Mouse (Mus musculus): ENCODE measurements around the gene Eif2ak3. TPM values are rescaled to one million over a fixed set of nuclear protein-coding genes. Genes with fewer than 3 reads are reported as not detected.

The Eif2ak3 gene
- polyA plus RNA-seq, 1 experiment from 2014 or later, result 5.0 TPM

DNA sequence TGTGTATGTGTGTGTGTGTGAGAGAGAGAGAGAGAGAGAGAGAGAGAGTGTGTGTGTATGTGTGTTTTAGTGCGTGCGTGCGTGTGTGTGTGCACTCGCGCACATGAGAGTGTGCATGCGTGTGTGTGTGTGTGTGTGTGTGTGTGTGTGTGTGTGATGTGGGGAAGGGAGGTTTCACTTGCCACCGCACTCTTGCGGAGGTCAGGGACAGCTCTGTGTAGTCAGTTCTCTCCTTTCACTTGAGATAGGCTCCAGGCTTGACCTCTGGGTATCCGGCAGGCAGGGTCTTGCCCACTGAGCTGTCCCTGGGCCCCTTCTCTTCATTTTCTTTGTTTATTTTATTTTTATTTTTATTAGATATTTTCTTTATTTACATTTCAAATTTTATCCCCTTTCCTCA, 23.0 kb downstream of the Eif2ak3 start:
- Histone ChIP-seq H3K9ac (ENCODE audit: low read depth, low read length) (no peak overlapping the region), H3K9me3 (replicated peaks; ENCODE audit: control insufficient read depth, low read length) (no peaks in the 10 kb centered on the region), H3K4me2 (no peak overlapping the region), H3K4me3 (ENCODE audit: low read depth, low read length) (no peak overlapping the region), H3K36me3 (ENCODE audit: control insufficient read depth, insufficient read depth, low read length) (no peaks in the 10 kb centered on the region), H3K4me1 (ENCODE audit: control insufficient read depth, insufficient read depth, low read length) (peaks cover 2% of the 10 kb centered on the region; the same call in 1 of the 2 replicates), H3K27ac (ENCODE audit: low read depth, low read length) (no peak overlapping the region), H3K27me3 (ENCODE audit: control insufficient read depth, insufficient read depth, low read length) (no peaks in the 10 kb centered on the region)
- ATAC-seq (replicated peaks; ENCODE audit: insufficient number of reproducible peaks, low FRiP score, low TSS enrichment), result no peak
- WGBS (ENCODE audit: insufficient replicate concordance), result 84% methylated on average over 9 of the region's 9 CpGs

DNA sequence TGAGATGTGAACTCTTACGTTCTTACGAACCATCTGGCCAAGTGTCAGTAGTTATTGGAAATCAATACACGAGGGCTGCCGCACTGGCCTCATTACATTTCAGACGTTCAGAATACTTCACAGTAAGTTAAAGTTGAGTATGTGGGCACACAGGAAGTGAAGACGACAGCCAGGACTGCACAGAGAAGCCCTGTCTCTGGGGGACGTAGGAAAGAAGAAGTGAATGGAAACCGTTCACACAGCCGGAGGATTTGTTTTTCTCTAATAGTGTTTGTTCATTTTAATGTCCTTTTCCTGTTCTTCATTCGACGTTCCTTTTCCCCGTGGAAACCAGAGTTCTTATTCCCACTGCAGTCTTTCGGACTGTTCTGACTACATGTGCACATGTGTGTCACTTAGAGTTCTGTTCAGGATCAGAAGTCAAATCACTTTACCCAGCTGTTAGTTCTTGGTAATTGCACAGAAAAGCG, 27.2 kb downstream of the Eif2ak3 start:
- Histone ChIP-seq H3K4me1 (ENCODE audit: control insufficient read depth, insufficient read depth, low read length) (peaks cover 3% of the 10 kb centered on the region; the same call in 1 of the 2 replicates), H3K27me3 (ENCODE audit: control insufficient read depth, insufficient read depth, low read length) (no peaks in the 10 kb centered on the region), H3K27ac (ENCODE audit: low read depth, low read length) (peak overlapping the region; percentile 37; the same call in 1 of the 2 replicates), H3K4me3 (ENCODE audit: low read depth, low read length) (no peak overlapping the region), H3K4me2 (no peak overlapping the region), H3K9ac (ENCODE audit: low read depth, low read length) (no peak overlapping the region), H3K9me3 (replicated peaks; ENCODE audit: control insufficient read depth, low read length) (no peaks in the 10 kb centered on the region), H3K36me3 (ENCODE audit: control insufficient read depth, insufficient read depth, low read length) (no peaks in the 10 kb centered on the region)
- 68% methylated on average over 14 of the region's 14 CpGs for WGBS (ENCODE audit: insufficient replicate concordance)
- no peak for ATAC-seq (replicated peaks; ENCODE audit: insufficient number of reproducible peaks, low FRiP score, low TSS enrichment)

DNA sequence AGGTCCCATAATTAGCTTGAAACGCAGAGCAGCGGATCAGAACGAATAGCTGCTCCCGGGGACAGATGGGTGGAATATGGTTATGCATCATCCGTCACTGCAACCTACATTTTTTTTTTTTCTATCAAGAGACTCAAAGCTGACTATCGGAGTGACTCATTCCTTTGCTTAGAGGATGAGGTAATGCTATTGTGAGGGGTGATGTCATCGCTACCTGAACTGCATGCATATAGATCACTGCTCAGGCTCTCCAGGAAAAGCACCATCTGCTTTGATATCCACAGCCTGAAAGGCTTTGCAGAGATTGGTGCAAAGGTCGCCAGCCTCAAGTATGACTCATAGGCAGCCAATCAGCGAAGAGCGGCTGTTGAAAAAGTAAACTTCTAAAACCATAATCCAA, 27.8 kb downstream of the Eif2ak3 start:
- Histone ChIP-seq H3K4me3 (ENCODE audit: low read depth, low read length) (no peak overlapping the region), H3K9me3 (replicated peaks; ENCODE audit: control insufficient read depth, low read length) (no peaks in the 10 kb centered on the region), H3K4me2 (no peak overlapping the region), H3K27ac (ENCODE audit: low read depth, low read length) (no peak overlapping the region; the same call in 1 of the 2 replicates), H3K4me1 (ENCODE audit: control insufficient read depth, insufficient read depth, low read length) (peaks cover 3% of the 10 kb centered on the region; the same call in 1 of the 2 replicates), H3K36me3 (ENCODE audit: control insufficient read depth, insufficient read depth, low read length) (no peaks in the 10 kb centered on the region), H3K9ac (ENCODE audit: low read depth, low read length) (no peak overlapping the region), H3K27me3 (ENCODE audit: control insufficient read depth, insufficient read depth, low read length) (no peaks in the 10 kb centered on the region)
- peak; percentile 72; the same call in 1 of the 2 replicates for ATAC-seq (replicated peaks; ENCODE audit: insufficient number of reproducible peaks, low FRiP score, low TSS enrichment)
- WGBS (ENCODE audit: insufficient replicate concordance), result 61% methylated on average over 10 of the region's 10 CpGs

DNA sequence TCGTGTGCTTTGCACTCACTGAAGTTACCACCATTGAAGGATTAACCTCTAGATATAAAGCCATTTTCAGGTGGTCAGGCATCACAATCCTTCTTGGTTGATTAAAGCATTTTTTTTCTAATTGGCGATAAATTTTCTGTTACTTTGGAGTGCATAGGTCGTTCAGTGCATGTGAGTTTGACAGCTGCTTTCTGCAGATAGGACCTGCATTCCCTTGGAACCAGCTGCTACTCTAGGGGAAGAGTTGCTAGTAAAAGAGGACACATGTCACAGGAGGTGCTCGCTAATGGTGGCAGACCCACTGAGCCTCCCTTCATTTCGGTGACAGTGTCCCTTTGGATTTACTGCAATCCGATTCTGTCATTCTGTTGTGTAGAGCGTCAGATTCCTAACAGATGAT, 28.3 kb downstream of the Eif2ak3 start:
- Histone ChIP-seq H3K9ac (ENCODE audit: low read depth, low read length) (no peak overlapping the region), H3K4me1 (ENCODE audit: control insufficient read depth, insufficient read depth, low read length) (peaks cover 3% of the 10 kb centered on the region; the same call in 1 of the 2 replicates), H3K27ac (ENCODE audit: low read depth, low read length) (no peak overlapping the region; the same call in 1 of the 2 replicates), H3K4me3 (ENCODE audit: low read depth, low read length) (no peak overlapping the region), H3K9me3 (replicated peaks; ENCODE audit: control insufficient read depth, low read length) (no peaks in the 10 kb centered on the region), H3K36me3 (ENCODE audit: control insufficient read depth, insufficient read depth, low read length) (no peaks in the 10 kb centered on the region), H3K4me2 (no peak overlapping the region), H3K27me3 (ENCODE audit: control insufficient read depth, insufficient read depth, low read length) (no peaks in the 10 kb centered on the region)
- no peak for ATAC-seq (replicated peaks; ENCODE audit: insufficient number of reproducible peaks, low FRiP score, low TSS enrichment)
- 72% methylated on average over 7 of the region's 7 CpGs for WGBS (ENCODE audit: insufficient replicate concordance)

DNA sequence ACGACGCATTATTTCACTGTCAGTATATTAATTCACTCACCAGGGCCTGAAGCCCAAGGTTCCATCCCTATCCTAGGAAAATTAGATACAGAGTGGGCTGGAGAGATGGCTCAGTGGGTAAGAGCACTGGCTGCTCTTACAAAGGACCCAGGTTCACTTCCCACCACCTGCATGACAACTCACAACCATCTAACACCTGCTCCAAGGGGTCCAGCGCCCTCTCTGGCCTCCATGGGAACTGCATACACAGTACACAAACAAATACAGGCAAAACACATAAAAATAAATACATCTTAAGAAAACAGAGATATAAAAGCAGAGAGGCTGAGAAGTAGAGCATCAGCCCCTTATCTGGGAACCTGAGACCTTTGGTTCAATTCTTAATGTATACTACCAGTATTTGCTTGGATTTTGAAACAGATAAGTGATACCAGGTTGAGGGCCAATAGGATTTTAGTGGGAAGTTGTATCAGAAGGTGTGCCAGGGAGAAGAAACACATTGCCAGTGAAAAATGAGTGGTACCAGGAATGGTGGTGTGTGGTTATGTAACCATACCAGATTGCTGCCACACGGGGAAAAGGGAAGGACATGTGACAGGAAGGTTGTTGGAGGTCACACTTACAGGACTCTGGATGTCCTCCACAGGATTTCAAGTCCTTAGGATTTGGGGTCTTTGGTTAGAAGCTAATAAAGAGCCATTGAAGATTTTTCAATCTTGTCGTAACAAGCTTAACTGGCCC, 29.9 kb downstream of the Eif2ak3 start:
- Histone ChIP-seq H3K36me3 (ENCODE audit: control insufficient read depth, insufficient read depth, low read length) (no peaks in the 10 kb centered on the region), H3K27me3 (ENCODE audit: control insufficient read depth, insufficient read depth, low read length) (no peaks in the 10 kb centered on the region), H3K9me3 (replicated peaks; ENCODE audit: control insufficient read depth, low read length) (no peaks in the 10 kb centered on the region), H3K27ac (ENCODE audit: low read depth, low read length) (no peak overlapping the region), H3K4me2 (no peak overlapping the region), H3K4me1 (ENCODE audit: control insufficient read depth, insufficient read depth, low read length) (peaks cover 3% of the 10 kb centered on the region; the same call in 1 of the 2 replicates), H3K9ac (ENCODE audit: low read depth, low read length) (no peak overlapping the region), H3K4me3 (ENCODE audit: low read depth, low read length) (no peak overlapping the region)
- no peak for ATAC-seq (replicated peaks; ENCODE audit: insufficient number of reproducible peaks, low FRiP score, low TSS enrichment)
- WGBS (ENCODE audit: insufficient replicate concordance), result 69% methylated on average over 5 of the region's 5 CpGs

DNA sequence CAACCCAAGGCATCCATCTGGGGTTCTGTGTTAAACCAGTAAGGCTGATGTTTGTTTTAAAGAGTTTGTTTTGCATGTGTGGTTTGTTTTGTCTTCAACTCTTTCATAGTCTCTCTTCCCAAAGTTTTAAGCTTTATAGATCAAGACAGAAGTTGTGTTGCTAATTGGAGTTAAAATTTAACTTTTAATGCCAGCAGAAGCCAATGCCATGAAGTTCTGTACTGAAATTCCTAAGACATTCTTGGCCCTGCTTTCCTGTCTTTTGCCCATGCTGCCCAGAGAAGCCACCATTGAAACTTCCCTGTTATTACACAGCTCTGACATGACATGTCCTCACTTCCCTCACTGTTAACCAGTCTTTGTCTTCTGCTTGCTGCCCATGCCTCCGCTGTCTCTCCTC, 30.7 kb downstream of the Eif2ak3 start:
- no peak for ATAC-seq (replicated peaks; ENCODE audit: insufficient number of reproducible peaks, low FRiP score, low TSS enrichment)
- 97% methylated on average over 1 of the region's 1 CpGs for WGBS (ENCODE audit: insufficient replicate concordance)
- H3K4me3 ChIP-seq (ENCODE audit: low read depth, low read length), result no peak overlapping the region
- peaks cover 3% of the 10 kb centered on the region; the same call in 1 of the 2 replicates for H3K4me1 ChIP-seq (ENCODE audit: control insufficient read depth, insufficient read depth, low read length)
- no peak overlapping the region for H3K9ac ChIP-seq (ENCODE audit: low read depth, low read length)
- no peaks in the 10 kb centered on the region for H3K9me3 ChIP-seq (replicated peaks; ENCODE audit: control insufficient read depth, low read length)
- no peaks in the 10 kb centered on the region for H3K27me3 ChIP-seq (ENCODE audit: control insufficient read depth, insufficient read depth, low read length)
- no peak overlapping the region for H3K27ac ChIP-seq (ENCODE audit: low read depth, low read length)
- no peaks in the 10 kb centered on the region for H3K36me3 ChIP-seq (ENCODE audit: control insufficient read depth, insufficient read depth, low read length)
- no peak overlapping the region for H3K4me2 ChIP-seq

DNA sequence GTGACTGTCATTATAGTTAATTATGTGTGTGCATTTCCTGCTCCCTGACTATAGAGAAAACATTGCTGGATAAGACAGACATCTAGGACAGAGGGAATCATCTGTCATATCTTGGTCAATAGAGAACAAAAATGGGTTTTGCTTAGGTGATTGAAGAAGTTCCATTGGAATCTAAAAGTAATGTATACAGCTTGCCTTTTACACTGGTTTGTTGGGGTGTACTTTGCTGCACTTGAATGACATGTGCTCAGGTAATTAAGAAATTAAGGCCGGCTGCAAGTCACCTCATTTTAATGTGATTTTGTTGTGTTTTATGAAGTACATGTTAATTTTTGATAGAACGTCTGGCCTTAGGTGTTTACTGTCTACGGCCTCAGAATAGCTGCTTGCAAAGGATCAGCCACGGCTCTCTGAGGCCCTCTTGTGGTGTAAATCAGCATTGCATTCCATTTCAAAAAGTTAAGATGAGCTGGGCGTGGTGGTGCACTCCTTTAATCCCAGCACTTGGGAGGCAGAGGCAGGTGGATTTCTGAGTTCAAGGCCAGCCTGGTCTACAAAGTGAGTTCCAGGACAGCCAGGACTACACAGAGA, 36.5 kb downstream of the Eif2ak3 start:
- Histone ChIP-seq H3K9ac (ENCODE audit: low read depth, low read length) (no peak overlapping the region), H3K4me1 (ENCODE audit: control insufficient read depth, insufficient read depth, low read length) (no peaks in the 10 kb centered on the region), H3K4me2 (no peak overlapping the region), H3K9me3 (replicated peaks; ENCODE audit: control insufficient read depth, low read length) (no peaks in the 10 kb centered on the region), H3K36me3 (ENCODE audit: control insufficient read depth, insufficient read depth, low read length) (peaks cover 12% of the 10 kb centered on the region; the same call in 1 of the 2 replicates), H3K27me3 (ENCODE audit: control insufficient read depth, insufficient read depth, low read length) (no peaks in the 10 kb centered on the region), H3K27ac (ENCODE audit: low read depth, low read length) (no peak overlapping the region), H3K4me3 (ENCODE audit: low read depth, low read length) (no peak overlapping the region)
- 12% methylated on average over 5 of the region's 5 CpGs for WGBS (ENCODE audit: insufficient replicate concordance)
- ATAC-seq (replicated peaks; ENCODE audit: insufficient number of reproducible peaks, low FRiP score, low TSS enrichment), result no peak

DNA sequence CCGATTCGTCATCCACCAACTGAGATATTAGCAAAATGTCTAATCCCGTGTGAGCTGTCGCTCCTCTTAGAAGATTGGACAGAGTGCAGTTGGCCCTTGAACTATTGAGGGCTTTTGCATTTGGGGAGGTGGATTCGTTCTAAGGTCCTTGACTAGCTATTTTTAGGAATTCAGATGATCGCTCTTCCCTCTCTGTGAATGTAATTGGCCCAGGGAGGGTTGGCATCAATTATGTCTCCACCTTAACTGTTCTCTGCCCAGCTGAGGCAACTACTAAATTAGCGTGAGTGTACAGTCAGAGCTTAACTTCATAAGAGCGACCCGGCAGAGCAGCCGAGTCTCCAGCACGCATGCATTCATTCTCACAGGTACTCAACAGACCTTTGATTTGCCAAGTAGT, 43.7 kb downstream of the Eif2ak3 start:
- no peak overlapping the region for H3K9ac ChIP-seq (ENCODE audit: low read depth, low read length)
- H3K4me1 ChIP-seq (ENCODE audit: control insufficient read depth, insufficient read depth, low read length), result no peaks in the 10 kb centered on the region
- H3K27ac ChIP-seq (ENCODE audit: low read depth, low read length), result no peak overlapping the region
- no peaks in the 10 kb centered on the region for H3K27me3 ChIP-seq (ENCODE audit: control insufficient read depth, insufficient read depth, low read length)
- H3K4me3 ChIP-seq (ENCODE audit: low read depth, low read length), result no peak overlapping the region
- peak overlapping the region; percentile 31 for H3K4me2 ChIP-seq
- peaks cover 33% of the 10 kb centered on the region for H3K36me3 ChIP-seq (ENCODE audit: control insufficient read depth, insufficient read depth, low read length)
- no peak for ATAC-seq (replicated peaks; ENCODE audit: insufficient number of reproducible peaks, low FRiP score, low TSS enrichment)
- 78% methylated on average over 11 of the region's 11 CpGs for WGBS (ENCODE audit: insufficient replicate concordance)
- no peaks in the 10 kb centered on the region for H3K9me3 ChIP-seq (replicated peaks; ENCODE audit: control insufficient read depth, low read length)

Measured in heart, embryonic 11.5 days (tissue).